In genomic region chr2:91112491-91112890, GRCm38 (mm10) we compare ENCODE assay signal across 12 mouse cellular contexts. TPM values are rescaled to one million over a fixed set of nuclear protein-coding genes. Genes with fewer than 3 reads are reported as not detected.
DNase-seq lines count a peak whose midpoint lies in the region; ATAC-seq and TF ChIP-seq lines count a peak whose summit lies in the region.
"Had no signal": no experiment of that assay in that cellular context is flagged by ENCODE, and none has a peak within 500 bp of the region (broad histone marks: within the 10 kb centered on the region; RNA-seq: fewer than 3 reads in every experiment).

No protein-coding gene starts in this region.

- no peak overlapping the region for H3K9ac ChIP-seq in heart, embryonic 11.5 days (ENCODE audit: low read depth, low read length)
- H3K9ac ChIP-seq in heart, adult 2 months (ENCODE audit: low read depth, low read length) = no peak overlapping the region
- no peak overlapping the region for H3K9ac ChIP-seq in lung, embryonic 14.5 days
- H3K9ac ChIP-seq in midbrain, embryonic 11.5 days (ENCODE audit: low read length) = no peak overlapping the region
- H3K9ac ChIP-seq: lung, embryonic 15.5 days had no signal

- TF ChIP-seq CTCF in heart, adult 2 months (IDR thresholded peaks at IDR 0.05) = no peak
- TF ChIP-seq CTCF in bone marrow macrophage, adult 2 months (IDR thresholded peaks at IDR 0.05; ENCODE audit: low read depth, low read length) = no peak
- no peak for TF ChIP-seq CTCF in lung, embryonic 14.5 days (IDR thresholded peaks at IDR 0.05; ENCODE audit: low read depth)

- 0 out of 2 replicates have a peak overlapping the region, but pooled peaks have one; percentile 29 for H3K27ac ChIP-seq in heart, embryonic 11.5 days (ENCODE audit: low read depth, low read length)
- H3K27ac ChIP-seq in heart, adult 2 months = no peak overlapping the region
- peak overlapping the region; percentile 87 for H3K27ac ChIP-seq in bone marrow macrophage, adult 2 months (ENCODE audit: insufficient read depth, low read depth, low read length)
- no peak overlapping the region for H3K27ac ChIP-seq in lung, embryonic 14.5 days (ENCODE audit: low read depth)
- no peak overlapping the region for H3K27ac ChIP-seq in midbrain, embryonic 11.5 days (ENCODE audit: low read depth, low read length)
- H3K27ac ChIP-seq: lung, embryonic 15.5 days had no signal

- ATAC-seq in heart, embryonic 11.5 days (replicated peaks; ENCODE audit: insufficient number of reproducible peaks, low FRiP score, low TSS enrichment) = no peak
- no peak; the same call in 1 of the 2 replicates for ATAC-seq in lung, embryonic 14.5 days (ENCODE audit: insufficient read depth)
- ATAC-seq in midbrain, embryonic 11.5 days (ENCODE audit: low FRiP score) = no peak
- ATAC-seq: activated CD4-positive, CD25-positive, alpha-beta regulatory T cell, adult 4 months; forebrain, embryonic 14.5 days had no signal

- H3K4me2 ChIP-seq in heart, embryonic 11.5 days = no peak overlapping the region
- H3K4me2 ChIP-seq in lung, embryonic 14.5 days = no peak overlapping the region
- no peak overlapping the region for H3K4me2 ChIP-seq in midbrain, embryonic 11.5 days
- H3K4me2 ChIP-seq: lung, embryonic 15.5 days had no signal

- no peak for DNase-seq in heart, adult 2 months
- DNase-seq in 3T3-L1 (ENCODE audit: low read depth, low spot score) = peak; percentile 93
- peak; percentile 27 for DNase-seq in lung, embryonic 14.5 days
- DNase-seq in ovary, postnatal 10 days (ENCODE audit: low spot score) = no peak
- DNase-seq in left cerebral cortex, adult 9 months (ENCODE audit: low spot score in 2 of 2) = no peak
- no peak for DNase-seq in midbrain, embryonic 11.5 days (ENCODE audit: low spot score, missing footprints)
- DNase-seq: embryo, embryonic 11 days had no signal

- H3K27me3 ChIP-seq in heart, embryonic 11.5 days (ENCODE audit: control insufficient read depth, insufficient read depth, low read length) = no peaks in the 10 kb centered on the region
- no peaks in the 10 kb centered on the region for H3K27me3 ChIP-seq in heart, adult 2 months (ENCODE audit: control insufficient read depth, insufficient read depth, low read length)
- no peaks in the 10 kb centered on the region for H3K27me3 ChIP-seq in lung, embryonic 14.5 days (ENCODE audit: insufficient read depth, low read length)
- H3K27me3 ChIP-seq in midbrain, embryonic 11.5 days (ENCODE audit: control insufficient read depth, insufficient read depth, low read length) = no peaks in the 10 kb centered on the region
- H3K27me3 ChIP-seq: lung, embryonic 15.5 days had no signal

- WGBS in heart, embryonic 11.5 days (ENCODE audit: insufficient replicate concordance) = 32% methylated on average over 4 of the region's 4 CpGs
- 34% methylated on average over 4 of the region's 4 CpGs for WGBS in heart, adult 2 months
- 26% methylated on average over 4 of the region's 4 CpGs for WGBS in lung, embryonic 14.5 days
- 53% methylated on average over 4 of the region's 4 CpGs for WGBS in midbrain, embryonic 11.5 days

- no peak overlapping the region for H3K4me3 ChIP-seq in heart, embryonic 11.5 days (ENCODE audit: low read depth, low read length)
- H3K4me3 ChIP-seq in heart, adult 2 months = no peak overlapping the region
- H3K4me3 ChIP-seq in bone marrow macrophage, adult 2 months (ENCODE audit: insufficient read depth, low read length) = no peak overlapping the region
- H3K4me3 ChIP-seq in lung, embryonic 14.5 days (ENCODE audit: low read depth, low read length) = no peak overlapping the region
- no peak overlapping the region for H3K4me3 ChIP-seq in midbrain, embryonic 11.5 days (ENCODE audit: low read depth, low read length)
- H3K4me3 ChIP-seq: lung, embryonic 15.5 days had no signal

- no peak for TF ChIP-seq POLR2A in heart, adult 2 months (IDR thresholded peaks at IDR 0.05; ENCODE audit: insufficient read depth, low read depth, low read length)
- TF ChIP-seq POLR2A in bone marrow macrophage, adult 2 months (IDR thresholded peaks at IDR 0.05; ENCODE audit: borderline replicate concordance, low read depth, low read length) = no peak

- no peaks in the 10 kb centered on the region for H3K36me3 ChIP-seq in heart, embryonic 11.5 days (ENCODE audit: control insufficient read depth, insufficient read depth, low read length)
- H3K36me3 ChIP-seq in heart, adult 2 months (ENCODE audit: control insufficient read depth, insufficient read depth, low read length) = no peaks in the 10 kb centered on the region
- no peaks in the 10 kb centered on the region for H3K36me3 ChIP-seq in lung, embryonic 14.5 days (ENCODE audit: insufficient read depth)
- H3K36me3 ChIP-seq in midbrain, embryonic 11.5 days (ENCODE audit: control insufficient read depth, insufficient read depth, low read length) = no peaks in the 10 kb centered on the region
- H3K36me3 ChIP-seq: lung, embryonic 15.5 days had no signal

- peaks cover 21% of the 10 kb centered on the region for H3K4me1 ChIP-seq in heart, embryonic 11.5 days (ENCODE audit: control insufficient read depth, insufficient read depth, low read length)
- H3K4me1 ChIP-seq in heart, adult 2 months (ENCODE audit: control insufficient read depth, insufficient read depth, low read length) = no peaks in the 10 kb centered on the region; the same call in 1 of the 2 replicates
- peaks cover 41% of the 10 kb centered on the region for H3K4me1 ChIP-seq in bone marrow macrophage, adult 2 months (ENCODE audit: control insufficient read depth, insufficient read depth, low read length)
- no peaks in the 10 kb centered on the region for H3K4me1 ChIP-seq in lung, embryonic 14.5 days (ENCODE audit: insufficient read depth)
- H3K4me1 ChIP-seq in midbrain, embryonic 11.5 days (ENCODE audit: control insufficient read depth, insufficient read depth, low read length) = no peaks in the 10 kb centered on the region

- TF ChIP-seq EP300 in heart, adult 2 months (IDR thresholded peaks at IDR 0.05; ENCODE audit: insufficient read depth, low read depth, low read length) = no peak

- intact Hi-C loops in heart, adult 2 months (cut with DNase I) = no loop called here

- H3K9me3 ChIP-seq in heart, embryonic 11.5 days (replicated peaks; ENCODE audit: control insufficient read depth, low read length) = no peaks in the 10 kb centered on the region
- H3K9me3 ChIP-seq in lung, embryonic 14.5 days (ENCODE audit: low read depth, low read length) = no peaks in the 10 kb centered on the region
- no peaks in the 10 kb centered on the region for H3K9me3 ChIP-seq in midbrain, embryonic 11.5 days (ENCODE audit: control insufficient read depth, low read length)
- H3K9me3 ChIP-seq: lung, embryonic 15.5 days had no signal

- H3K79me2 ChIP-seq in heart, adult 2 months (replicated peaks; ENCODE audit: control insufficient read depth, insufficient read depth, low read length) = no peaks in the 10 kb centered on the region

RNA-seq across cellular contexts. Expression of gene Mybpc3, which starts 5.5 kb away (rescaled TPM):
- 470 and 665 TPM in 2 replicates for polyA plus RNA-seq in heart, embryonic 11.5 days (2014; fragmentation: Nextera tagmentation; extraction: Ambion mirVana)
- total RNA-seq in heart, adult 2 months (2021) = 1,000 to 10,000 TPM; 1,229 to 1,417 TPM
- 1,378 and 1,771 TPM in 2 replicates for polyA plus RNA-seq in heart, adult 2 months (2012; rRNA removed)
- 0.19 TPM in 1 of 2 replicates, not detected in the other for polyA plus RNA-seq in bone marrow macrophage, adult 2 months (2012; ENCODE audit: insufficient read depth, insufficient read length, missing spikeins)
- polyA plus RNA-seq in lung, embryonic 14.5 days (2014; fragmentation: Nextera tagmentation; extraction: Ambion mirVana) = 0.47 and 7.7 TPM in 2 replicates
- polyA plus RNA-seq in midbrain, embryonic 11.5 days (2014; fragmentation: Nextera tagmentation; extraction: Ambion mirVana) = not detected in 2 replicates
- polyA plus RNA-seq: activated CD4-positive, CD25-positive, alpha-beta regulatory T cell, adult 4 months; forebrain, embryonic 14.5 days had no signal

RNA-seq across cellular contexts. Expression of gene Spi1, which starts 30.3 kb away (rescaled TPM):
- 1.7 and 1.9 TPM in 2 replicates for polyA plus RNA-seq in heart, embryonic 11.5 days (2014; fragmentation: Nextera tagmentation; extraction: Ambion mirVana)
- total RNA-seq in heart, adult 2 months (2021) = 1 to 10 TPM; 3.7 to 6.2 TPM
- polyA plus RNA-seq in heart, adult 2 months (2012; rRNA removed) = 10.2 and 17.2 TPM in 2 replicates
- 464 and 487 TPM in 2 replicates for polyA plus RNA-seq in bone marrow macrophage, adult 2 months (2012; ENCODE audit: insufficient read depth, insufficient read length, missing spikeins)
- 6.2 TPM in 2 replicates for polyA plus RNA-seq in lung, embryonic 14.5 days (2014; fragmentation: Nextera tagmentation; extraction: Ambion mirVana)
- polyA plus RNA-seq in midbrain, embryonic 11.5 days (2014; fragmentation: Nextera tagmentation; extraction: Ambion mirVana) = 4.0 and 4.5 TPM in 2 replicates
- polyA plus RNA-seq: activated CD4-positive, CD25-positive, alpha-beta regulatory T cell, adult 4 months had no signal

RNA-seq across cellular contexts. Expression of gene Slc39a13, which starts 42.3 kb away (rescaled TPM):
- 34.0 and 36.3 TPM in 2 replicates for polyA plus RNA-seq in heart, embryonic 11.5 days (2014; fragmentation: Nextera tagmentation; extraction: Ambion mirVana)
- 10 to 100 TPM; 21.1 to 22.3 TPM for total RNA-seq in heart, adult 2 months (2021)
- polyA plus RNA-seq in heart, adult 2 months (2012; rRNA removed) = 57.3 and 58.6 TPM in 2 replicates
- polyA plus RNA-seq in bone marrow macrophage, adult 2 months (2012; ENCODE audit: insufficient read depth, insufficient read length, missing spikeins) = 47.0 and 55.1 TPM in 2 replicates
- polyA plus RNA-seq in lung, embryonic 14.5 days (2014; fragmentation: Nextera tagmentation; extraction: Ambion mirVana) = 29.0 and 33.3 TPM in 2 replicates
- 16.6 and 18.9 TPM in 2 replicates for polyA plus RNA-seq in midbrain, embryonic 11.5 days (2014; fragmentation: Nextera tagmentation; extraction: Ambion mirVana)

RNA-seq across cellular contexts. Expression of gene Psmc3, which starts 58.7 kb away (rescaled TPM):
- 316 and 322 TPM in 2 replicates for polyA plus RNA-seq in heart, embryonic 11.5 days (2014; fragmentation: Nextera tagmentation; extraction: Ambion mirVana)
- 100 to 1,000 TPM; 216 to 252 TPM for total RNA-seq in heart, adult 2 months (2021)
- 112 and 141 TPM in 2 replicates for polyA plus RNA-seq in heart, adult 2 months (2012; rRNA removed)
- 103 and 124 TPM in 2 replicates for polyA plus RNA-seq in bone marrow macrophage, adult 2 months (2012; ENCODE audit: insufficient read depth, insufficient read length, missing spikeins)
- polyA plus RNA-seq in lung, embryonic 14.5 days (2014; fragmentation: Nextera tagmentation; extraction: Ambion mirVana) = 300 and 322 TPM in 2 replicates
- polyA plus RNA-seq in midbrain, embryonic 11.5 days (2014; fragmentation: Nextera tagmentation; extraction: Ambion mirVana) = 364 and 369 TPM in 2 replicates

Comparison
In these comparisons a context has a peak if more than half of its experiments do, and no peak if none do; other contexts are left out.
1. H3K27ac ChIP-seq: peak in heart, embryonic 11.5 days (single experiment) and bone marrow macrophage, adult 2 months (single experiment); none in heart, adult 2 months (single experiment), lung, embryonic 14.5 days (single experiment) and midbrain, embryonic 11.5 days (single experiment).
2. DNase-seq: peak in 3T3-L1 (single experiment) and lung, embryonic 14.5 days (single experiment); none in heart, adult 2 months (0 of 2), ovary, postnatal 10 days (single experiment), left cerebral cortex, adult 9 months (0 of 2) and midbrain, embryonic 11.5 days (single experiment).
3. RNA of gene Mybpc3, which starts 5.5 kb away (polyA plus RNA-seq): 1,378 to 1,771 TPM in heart, adult 2 months and 470 to 665 TPM in heart, embryonic 11.5 days; 0.47 to 7.7 TPM in lung, embryonic 14.5 days, 0.19 TPM in bone marrow macrophage, adult 2 months and not detected in midbrain, embryonic 11.5 days; every median in the first group is over 10 times any median in the second.
4. RNA of gene Spi1, which starts 30.3 kb away (polyA plus RNA-seq): 464 to 487 TPM in bone marrow macrophage, adult 2 months; 10.2 to 17.2 TPM in heart, adult 2 months, 6.2 TPM in lung, embryonic 14.5 days, 4.0 to 4.5 TPM in midbrain, embryonic 11.5 days and 1.7 to 1.9 TPM in heart, embryonic 11.5 days; every median in the first group is over 10 times any median in the second.